Mouse (Mus musculus) adrenal gland, postnatal 25 days (tissue): ENCODE data around the gene Procr. TPM values are rescaled to one million over a fixed set of nuclear protein-coding genes. Genes with fewer than 3 reads are reported as not detected.
"Not testable (repeated sequence)": the region's sequence is repeated elsewhere in the genome, so short reads cannot be mapped to it uniquely, and the experiment has no call there.

Experiments used
- DNase-seq: peaks from one replicate; pipeline ENCODE4 v3.0.0; 2021; ENCODE audit warnings: mixed read lengths
- long read RNA-seq: library from polyadenylated mRNA; stranded (forward); transcript quantifications from one replicate; pipeline ENCODE4 v2.0.0, GENCODE M21; 2021
- total RNA-seq: library from RNA; stranded (reverse); gene quantifications from 2 replicates; pipeline ENCODE4 v1.2.3, GENCODE M21; 2021

The Procr gene
- 21.8 and 24.0 TPM in 2 replicates for total RNA-seq
- long read RNA-seq, transcript Procr-201 (4 exons, 1,597 nt) = major isoform, 19 of 28 reads
- long read RNA-seq, partial matches to known transcripts = 5 of 28 reads
- long read RNA-seq, other reads (novel, unspliced or antisense) = 4 of 28 reads

- DNase-seq = peak; percentile 59
These were observed at the start of gene Procr for GRCm38 (mm10) chr2:155751014-155751786. Procr (plus strand) TSS chr2:155751117.

- no peak for DNase-seq
These were observed 49.5 kb upstream of the Procr start for GRCm38 (mm10) chr2:155701399-155701919.

- DNase-seq = no peak
These were observed 47.3 kb upstream of the Procr start for GRCm38 (mm10) chr2:155703630-155704029.

- peak; percentile 48 for DNase-seq
These were observed 43.7 kb upstream of the Procr start for GRCm38 (mm10) chr2:155707251-155707650.

GRCm38 (mm10) chr2:155710557-155710956 is 40.4 kb upstream of the Procr start:
- DNase-seq = no peak

- DNase-seq = no peak
These were observed 33.6 kb upstream of the Procr start for GRCm38 (mm10) chr2:155717082-155717990.

- DNase-seq = no peak
These were observed 30.3 kb upstream of the Procr start for GRCm38 (mm10) chr2:155720585-155720984.

- no peak for DNase-seq
These were observed 26.9 kb upstream of the Procr start for GRCm38 (mm10) chr2:155724036-155724435.

- DNase-seq = no peak
These were observed 26.4 kb upstream of the Procr start for GRCm38 (mm10) chr2:155724526-155724925.

- no peak for DNase-seq
These were observed 24.6 kb upstream of the Procr start for GRCm38 (mm10) chr2:155726302-155726701.

- DNase-seq = no peak
These were observed 23.0 kb upstream of the Procr start for GRCm38 (mm10) chr2:155727764-155728395.

- no peak for DNase-seq
These were observed 22.2 kb upstream of the Procr start for GRCm38 (mm10) chr2:155728742-155729141.

GRCm38 (mm10) chr2:155729158-155729645 is 21.7 kb upstream of the Procr start, which contains the start of gene Edem2:
Edem2 (minus strand) TSS chr2:155729475.
- DNase-seq = peak; percentile 92

GRCm38 (mm10) chr2:155735080-155735479 is 15.8 kb upstream of the Procr start:
- DNase-seq = no peak

GRCm38 (mm10) chr2:155735766-155736165 is 15.2 kb upstream of the Procr start, which contains the start of gene Gm17581:
Gm17581 (minus strand) TSS chr2:155735866.
- not testable (repeated sequence) for DNase-seq

GRCm38 (mm10) chr2:155736936-155737335 is 14.0 kb upstream of the Procr start:
- DNase-seq = no peak

GRCm38 (mm10) chr2:155737803-155738202 is 13.1 kb upstream of the Procr start:
- DNase-seq = no peak

GRCm38 (mm10) chr2:155742211-155742610 is 8.7 kb upstream of the Procr start:
- no peak for DNase-seq

- DNase-seq = peak; percentile 68
These were observed 8.0 kb upstream of the Procr start for GRCm38 (mm10) chr2:155742931-155743337.

GRCm38 (mm10) chr2:155743351-155743750 is 7.6 kb upstream of the Procr start:
- no peak for DNase-seq

- DNase-seq = no peak
These were observed 5.4 kb upstream of the Procr start for GRCm38 (mm10) chr2:155745487-155745886.

- no peak for DNase-seq
These were observed 1.5 kb upstream of the Procr start for GRCm38 (mm10) chr2:155749394-155749793.
